Mouse (Mus musculus) lung, postnatal 4 days (tissue): ENCODE data around the gene Exoc2.
A peak's percentile ranks its signal among the peaks of the same experiment; 100 is the strongest.

Experiments
- DNase-seq, 2 experiments: peaks; one replicate each; pipeline ENCODE4 v3.0.0; 2021

The Exoc2 gene

DNA sequence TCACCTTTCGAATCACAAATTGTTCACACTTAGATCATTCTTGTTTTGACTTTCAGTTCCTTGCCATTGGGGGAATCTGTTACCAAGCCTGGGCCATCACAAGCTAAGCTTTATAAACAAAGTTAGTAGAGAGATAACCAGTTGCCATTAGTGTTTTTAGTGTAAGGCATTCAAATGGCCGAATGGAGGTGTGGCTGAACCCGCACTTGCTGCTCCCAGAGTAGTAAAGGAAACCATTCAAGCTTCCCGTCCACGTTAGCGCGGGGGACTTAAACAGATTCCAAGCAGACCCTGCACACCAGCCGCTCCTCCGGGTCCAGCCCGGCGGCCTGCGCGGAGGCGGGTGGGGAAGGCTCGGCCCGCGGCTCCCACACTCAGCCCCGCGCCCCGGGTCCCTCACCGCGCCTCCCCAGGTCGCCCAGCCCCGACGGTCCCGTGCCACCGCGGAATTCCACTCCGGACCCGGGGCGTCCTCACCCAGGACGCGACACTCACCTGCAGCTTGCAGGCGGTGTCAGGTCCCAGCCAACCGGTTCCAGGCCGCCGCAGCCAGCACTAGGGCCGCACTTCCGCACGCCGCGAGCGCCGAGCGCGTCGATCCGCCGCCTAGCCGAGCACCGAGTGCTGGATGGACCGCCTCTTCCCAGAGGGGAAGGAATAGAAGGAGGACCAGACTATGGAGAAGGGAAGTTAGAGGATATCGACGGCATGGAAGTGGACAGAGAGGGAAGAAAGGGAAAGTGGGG lies at the start of gene Exoc2, which contains the start of gene Gm5447:
Gene Exoc2, minus strand, starts transcription at position 593 of the 746 bp plus-strand sequence.
Gene Gm5447, plus strand, starts transcription at position 704 of the 746 bp plus-strand sequence.
- peak; percentile 90 for DNase-seq

GRCm38 (mm10) chr13:31023664-31024063 lies 49.8 kb upstream of the Exoc2 start:
- DNase-seq = no peak

- DNase-seq = peak in 1 of 2 experiments; percentile 24
Observed at GRCm38 (mm10) chr13:31021927-31022326, 48.0 kb upstream of the Exoc2 start.

GRCm38 (mm10) chr13:31021514-31021913 lies 47.6 kb upstream of the Exoc2 start:
- DNase-seq = peak; percentile 39 to 80

DNA sequence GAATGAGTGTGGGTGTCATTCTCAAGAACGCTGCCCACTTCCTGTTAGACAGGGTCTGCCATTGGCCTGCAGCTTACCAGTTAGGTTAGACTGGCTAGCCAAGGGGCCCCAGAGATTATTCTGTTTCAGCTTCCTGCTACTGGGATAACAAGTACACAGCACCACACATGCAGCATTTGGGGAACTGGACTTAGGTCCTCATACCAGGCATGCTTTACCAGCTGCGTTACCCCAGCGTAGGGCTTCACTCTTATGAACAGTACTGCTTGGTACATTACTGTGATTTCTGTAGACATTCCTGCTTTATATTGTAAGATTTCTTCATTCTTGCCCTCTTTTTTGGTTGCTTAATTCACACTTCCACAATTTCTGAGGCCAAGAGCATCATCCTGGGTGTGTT lies 43.7 kb upstream of the Exoc2 start:
- no peak for DNase-seq

DNA sequence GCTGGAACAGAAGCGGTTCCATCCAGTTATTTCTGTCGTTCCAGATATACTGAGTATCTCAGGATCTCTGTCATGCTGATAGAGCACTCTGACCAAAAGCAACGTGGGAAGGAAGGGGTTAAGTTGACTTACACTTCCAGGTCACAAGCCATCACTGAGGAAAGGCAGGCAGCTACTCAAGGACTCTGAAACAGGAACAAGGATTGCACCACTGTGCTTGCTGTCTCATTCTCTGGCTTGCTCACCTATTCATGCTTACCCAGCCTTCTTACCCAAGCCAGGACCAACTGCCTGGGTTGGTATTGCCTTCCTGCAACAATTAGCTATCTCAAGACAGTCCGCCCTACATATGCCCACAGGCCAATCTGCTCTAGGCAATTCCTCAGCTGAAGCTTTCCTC lies 31.1 kb upstream of the Exoc2 start:
- DNase-seq = no peak

GRCm38 (mm10) chr13:31004458-31004857 lies 30.6 kb upstream of the Exoc2 start:
- DNase-seq = no peak

DNA sequence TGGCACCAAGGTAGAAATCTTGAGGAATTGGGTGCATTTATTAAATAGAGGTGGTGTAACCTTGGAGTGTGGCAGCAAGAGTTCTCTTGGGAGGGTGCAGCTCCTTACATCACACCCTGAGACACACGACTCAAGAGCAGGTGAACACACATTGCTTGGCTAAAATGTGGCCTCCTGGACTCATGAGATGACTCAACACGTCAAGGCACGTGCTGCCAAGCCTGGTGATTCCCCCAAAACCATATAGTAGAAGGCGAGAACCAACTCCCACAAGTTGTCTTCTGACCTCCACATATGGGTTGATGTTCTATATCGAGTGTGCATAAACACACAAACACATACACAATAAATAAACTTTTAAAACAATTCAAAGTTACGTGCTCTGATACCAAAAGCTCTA lies 25.9 kb upstream of the Exoc2 start:
- no peak for DNase-seq

GRCm38 (mm10) chr13:30997526-30998253 lies 23.8 kb upstream of the Exoc2 start:
- no peak for DNase-seq

GRCm38 (mm10) chr13:30994249-30994858 lies 20.5 kb upstream of the Exoc2 start:
- no peak for DNase-seq

DNA sequence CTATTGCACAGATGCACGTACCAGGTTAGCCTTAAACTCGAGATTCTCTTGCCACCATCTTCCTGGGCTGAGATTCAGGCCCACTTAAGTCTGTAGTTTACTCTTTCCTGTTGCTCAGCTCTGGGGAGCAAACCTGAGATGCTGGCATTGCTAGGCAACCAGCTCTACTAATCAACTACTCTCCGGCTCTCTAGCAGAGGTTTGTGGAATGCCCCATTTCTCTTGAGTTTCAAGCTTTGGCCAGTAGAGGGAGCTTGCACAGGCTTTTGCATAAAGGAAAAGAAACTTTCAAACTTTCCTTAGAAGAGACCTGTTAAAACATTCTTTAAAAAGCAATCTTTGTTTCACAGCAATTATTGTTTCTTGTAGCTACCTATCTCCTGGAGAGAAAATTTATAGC lies 19.9 kb upstream of the Exoc2 start:
- peak in 1 of 2 experiments; percentile 68 for DNase-seq

GRCm38 (mm10) chr13:30990233-30990632 lies 16.3 kb upstream of the Exoc2 start:
- peak; percentile 48 to 75 for DNase-seq

DNA sequence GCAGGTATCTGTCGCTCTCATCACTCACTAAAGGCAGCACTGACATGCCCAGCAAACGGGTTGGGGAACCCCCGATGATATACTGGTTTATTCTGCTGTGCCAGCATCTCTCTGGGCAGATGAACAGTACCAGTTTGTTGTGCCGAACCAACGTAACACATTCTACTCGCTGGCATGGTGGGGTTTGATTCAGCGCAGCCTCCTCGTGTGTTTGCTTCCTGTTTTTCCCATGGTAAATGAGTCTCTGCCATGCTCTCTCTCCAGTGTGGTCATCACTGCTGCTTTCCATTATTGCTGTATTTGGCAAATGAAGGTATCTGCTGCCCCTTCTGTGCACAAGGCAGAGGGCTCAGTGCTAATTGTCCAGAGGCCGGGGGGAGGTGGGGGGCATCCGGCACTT lies 15.8 kb upstream of the Exoc2 start:
- no peak for DNase-seq

DNA sequence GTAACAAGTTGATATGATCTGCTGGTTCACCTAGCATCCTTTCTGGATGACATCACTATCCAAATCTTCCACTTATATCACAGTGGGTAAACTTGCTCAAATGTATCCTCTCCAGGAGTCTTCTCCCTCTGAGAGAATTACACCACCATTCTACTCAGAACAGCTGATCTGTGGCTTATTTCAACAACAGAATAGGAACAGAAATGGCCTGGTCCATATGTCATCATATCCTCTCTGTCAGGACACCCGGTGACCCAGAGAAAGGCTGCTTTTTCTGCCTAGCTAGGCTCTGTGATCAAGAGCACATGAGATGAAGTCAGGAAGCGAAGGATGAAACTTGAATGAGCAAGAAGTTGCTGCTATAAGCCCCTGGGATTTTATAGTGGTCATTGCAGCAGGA lies 13.8 kb upstream of the Exoc2 start:
- no peak for DNase-seq

DNA sequence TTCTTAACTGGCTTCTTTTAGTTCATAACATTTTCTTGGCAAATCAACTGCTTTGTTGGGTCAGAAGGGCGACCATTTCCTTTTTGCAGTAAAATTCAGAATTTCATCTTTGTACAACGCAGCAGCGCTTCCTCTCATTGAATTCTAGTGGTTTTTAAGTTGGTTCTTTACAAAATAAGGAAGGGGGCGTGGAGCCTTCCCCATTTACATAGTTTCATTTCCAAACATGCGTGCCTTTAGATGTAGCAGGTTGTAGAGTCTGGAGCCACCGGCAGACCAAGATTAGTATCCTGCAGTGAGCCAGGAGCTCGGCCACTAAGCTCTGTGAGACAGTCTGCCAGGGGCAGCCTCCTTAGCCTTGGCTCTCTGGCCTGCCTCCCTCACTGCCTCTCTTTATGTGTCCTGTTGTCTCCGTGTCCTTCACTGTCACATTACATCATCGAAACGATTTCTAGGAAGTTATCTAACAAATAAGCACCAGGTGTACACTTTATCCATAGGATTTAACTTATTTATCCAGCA lies 13.1 kb upstream of the Exoc2 start:
- DNase-seq = peak in 1 of 2 experiments; percentile 23

GRCm38 (mm10) chr13:30985598-30986466 lies 11.9 kb upstream of the Exoc2 start:
- DNase-seq = peak; percentile 63 to 80

DNA sequence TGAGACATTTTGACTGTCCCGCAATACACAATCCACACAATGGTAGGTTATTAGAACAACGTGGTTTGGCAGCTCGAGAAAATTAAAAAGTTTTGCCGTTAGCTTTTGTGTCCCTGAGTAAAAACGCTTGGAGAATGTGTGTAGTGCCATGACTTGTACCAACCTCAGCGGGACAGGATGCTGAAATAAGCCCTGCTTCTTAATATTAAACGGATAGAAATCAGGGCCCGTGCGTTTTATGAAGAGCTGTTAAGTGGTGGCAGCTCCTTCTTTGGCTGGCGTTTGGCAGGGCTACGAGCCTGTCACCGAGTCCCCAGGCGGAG lies 11.3 kb upstream of the Exoc2 start:
- no peak for DNase-seq

GRCm38 (mm10) chr13:30981666-30982065 lies 7.8 kb upstream of the Exoc2 start:
- peak; percentile 33 to 65 for DNase-seq

GRCm38 (mm10) chr13:30978224-30978623 lies 4.3 kb upstream of the Exoc2 start:
- no peak for DNase-seq

DNA sequence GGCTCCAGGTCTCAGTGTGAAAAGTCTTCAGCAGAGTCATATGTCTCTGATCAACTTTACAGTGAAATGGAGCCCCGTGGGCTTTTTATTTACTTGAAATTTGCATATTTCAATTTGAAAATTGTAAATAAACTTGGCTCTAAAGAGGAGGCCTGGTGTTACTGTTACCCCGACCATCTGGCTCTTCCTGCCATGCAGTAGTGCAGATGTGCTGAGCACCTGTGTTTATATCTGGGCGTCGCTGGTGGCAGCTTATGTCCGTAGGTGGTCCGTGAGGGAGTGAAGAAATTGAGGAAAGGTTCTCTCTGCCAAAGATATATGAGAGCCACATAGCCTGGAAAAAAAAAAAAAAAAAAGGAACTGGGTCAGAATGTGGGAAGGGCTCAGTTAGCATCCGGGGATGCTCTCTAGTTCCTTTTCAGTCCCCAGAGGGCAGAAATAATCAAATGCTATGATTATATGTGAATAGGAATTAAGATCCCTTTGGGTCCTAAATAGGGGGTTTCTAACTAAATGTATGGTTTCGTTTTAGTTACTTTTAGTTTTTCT lies 2.7 kb upstream of the Exoc2 start:
- no peak for DNase-seq

GRCm38 (mm10) chr13:30974247-30974630 lies 346 bp upstream of the Exoc2 start:
- DNase-seq = no peak

DNA sequence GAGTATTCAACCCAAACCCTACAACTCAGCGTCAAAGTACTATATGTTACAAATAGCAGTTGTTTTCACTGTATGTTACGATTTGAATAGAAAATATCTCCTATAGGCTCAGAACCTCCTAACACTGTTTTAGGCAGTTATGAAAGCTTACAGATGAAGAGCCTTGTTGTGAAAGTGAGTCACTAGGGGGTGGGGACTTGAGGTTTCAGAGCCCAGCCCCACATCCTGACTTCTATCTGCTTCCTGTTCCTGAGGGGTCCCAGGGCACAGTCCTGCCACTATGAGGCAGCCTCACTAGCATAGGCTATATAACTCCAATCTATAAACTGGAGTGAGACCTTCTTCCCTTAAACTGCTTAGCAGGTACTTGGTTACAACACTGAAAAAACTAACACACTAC lies 1.8 kb downstream of the Exoc2 start:
- peak in 1 of 2 experiments; percentile 16 for DNase-seq
